Mouse (Mus musculus): ENCODE measurements around the gene Ildr1.

The Ildr1 gene

GRCm38 (mm10) chr16:36693818-36694413, at the start of gene Ildr1:
Gene Ildr1 (plus strand): TSS chr16:36693978.
- peak; percentile 70 for DNase-seq

- DNase-seq = no peak
These were observed 48.7 kb upstream of the Ildr1 start for GRCm38 (mm10) chr16:36645124-36645523.

DNA sequence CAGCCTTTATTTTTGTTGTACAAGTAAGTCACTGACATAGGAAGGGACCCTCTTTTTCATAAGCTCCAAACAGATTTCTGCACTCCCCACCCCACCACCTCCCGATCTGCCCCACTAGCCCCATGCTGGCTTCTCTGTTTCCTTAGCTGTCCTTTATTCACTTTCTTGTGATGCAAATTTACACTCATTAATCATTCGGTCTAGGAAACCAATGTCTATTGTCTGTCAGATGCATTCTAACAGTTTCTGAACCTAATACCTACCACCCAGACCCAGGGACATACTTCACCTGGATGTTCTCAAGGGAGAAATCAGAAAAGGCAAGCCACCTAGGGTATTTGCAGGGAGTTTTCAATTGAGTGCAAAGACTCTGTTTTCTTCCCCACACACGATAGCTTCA, 44.5 kb upstream of the Ildr1 start:
- DNase-seq = no peak

- no peak for DNase-seq
These were observed 43.3 kb upstream of the Ildr1 start for GRCm38 (mm10) chr16:36650511-36650910.

DNA sequence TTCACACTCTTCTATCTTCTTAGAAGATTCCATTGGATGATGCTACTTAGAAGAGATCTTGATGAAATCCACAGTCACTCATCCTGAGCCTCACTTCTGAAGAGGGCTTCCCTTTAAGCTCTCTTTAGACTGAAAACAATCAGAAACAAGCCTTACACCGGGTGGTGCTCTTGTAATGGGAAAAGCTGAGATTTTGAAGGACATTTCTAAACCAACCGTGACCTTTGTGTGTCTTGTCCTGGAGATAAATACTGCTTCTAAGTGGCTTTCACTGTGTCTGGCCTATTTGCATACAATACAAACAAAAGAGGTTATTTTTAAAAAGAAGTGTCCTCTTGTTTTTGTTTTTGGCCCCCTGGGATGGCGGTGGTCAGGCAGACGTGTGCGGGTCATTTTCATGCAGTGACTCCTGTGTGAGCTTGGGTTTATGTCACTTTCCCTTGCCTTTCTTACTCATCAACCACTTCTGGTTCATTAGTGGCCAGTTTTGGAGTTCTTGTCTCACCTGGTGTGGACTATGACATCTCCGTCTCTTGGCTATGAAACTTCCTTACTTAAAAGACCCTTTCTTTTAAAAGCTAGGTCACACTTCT, 42.5 kb upstream of the Ildr1 start:
- DNase-seq = no peak

GRCm38 (mm10) chr16:36655199-36655598, 38.6 kb upstream of the Ildr1 start:
- no peak for DNase-seq

- DNase-seq = no peak
These were observed 37.9 kb upstream of the Ildr1 start for GRCm38 (mm10) chr16:36655910-36656309.

DNA sequence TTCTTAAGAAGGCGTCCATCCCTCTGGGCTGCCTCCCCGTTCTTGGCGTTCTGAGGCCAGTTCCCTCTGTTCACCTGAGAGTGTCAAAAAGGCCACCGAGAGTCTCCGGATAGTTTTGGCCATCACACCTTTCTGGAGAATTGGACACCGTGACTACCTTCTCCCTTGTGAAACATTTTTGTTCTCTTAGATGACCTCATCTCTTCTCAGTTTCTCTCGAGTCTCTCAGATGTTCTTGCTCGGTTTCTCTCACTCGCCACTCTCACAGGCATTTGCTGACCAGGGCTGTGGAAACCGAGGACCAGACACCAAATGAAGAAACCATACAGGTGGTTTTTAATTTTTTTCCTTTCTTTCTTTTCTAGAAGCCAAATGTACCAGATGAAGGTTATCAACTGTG, 32.4 kb upstream of the Ildr1 start:
- no peak for DNase-seq

DNA sequence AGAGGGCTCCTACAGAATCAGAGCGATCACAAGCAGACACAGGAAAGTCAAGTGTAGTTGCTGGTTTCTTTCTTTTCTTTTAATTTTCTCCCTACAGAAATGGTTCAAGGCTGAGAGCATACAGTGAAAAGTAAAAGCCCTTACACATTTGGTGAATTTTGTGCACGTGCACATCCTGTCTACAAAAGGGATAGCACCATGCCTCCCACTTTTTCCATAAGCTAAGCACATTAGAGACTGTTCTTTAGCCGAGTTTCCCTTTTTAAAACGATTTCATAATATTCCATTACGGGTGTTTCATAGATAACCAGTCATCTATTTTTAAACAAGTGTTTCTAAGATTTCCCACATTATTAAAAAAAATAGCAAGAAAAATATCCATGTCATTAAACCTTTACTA, 30.3 kb upstream of the Ildr1 start:
- no peak for DNase-seq

GRCm38 (mm10) chr16:36665782-36666181, 28.0 kb upstream of the Ildr1 start, which contains the start of gene Cd86:
Gene Cd86 (minus strand): TSS chr16:36666081.
- no peak for DNase-seq

DNA sequence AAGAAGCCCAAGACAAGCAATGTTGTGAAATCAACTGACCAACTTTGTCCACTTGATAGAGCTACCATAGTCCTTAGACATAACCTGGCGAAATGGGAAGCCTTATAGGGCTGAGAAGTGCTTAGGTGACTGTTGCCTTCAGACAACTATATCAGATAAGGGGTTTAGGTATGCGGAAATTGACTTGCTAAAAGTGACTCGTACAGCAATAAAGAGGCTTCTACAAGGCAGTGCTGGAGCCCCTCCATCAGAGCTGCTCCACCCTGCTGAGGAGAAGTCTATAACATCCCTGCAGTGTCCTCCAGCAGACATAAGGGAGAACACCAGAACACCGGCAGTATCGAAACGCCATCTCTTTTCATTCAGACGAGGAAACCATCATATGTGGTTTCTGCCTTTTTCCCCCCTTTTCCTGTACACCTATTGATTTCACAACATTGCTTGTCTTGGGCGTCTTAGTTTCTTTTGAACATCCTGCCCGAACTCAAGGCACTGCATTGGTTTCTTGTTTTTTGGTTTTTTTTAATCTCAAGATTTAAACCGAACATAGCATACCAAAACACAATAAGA, 27.2 kb upstream of the Ildr1 start:
- DNase-seq = no peak

- no peak for DNase-seq
These were observed 23.2 kb upstream of the Ildr1 start for GRCm38 (mm10) chr16:36670590-36670989.

DNA sequence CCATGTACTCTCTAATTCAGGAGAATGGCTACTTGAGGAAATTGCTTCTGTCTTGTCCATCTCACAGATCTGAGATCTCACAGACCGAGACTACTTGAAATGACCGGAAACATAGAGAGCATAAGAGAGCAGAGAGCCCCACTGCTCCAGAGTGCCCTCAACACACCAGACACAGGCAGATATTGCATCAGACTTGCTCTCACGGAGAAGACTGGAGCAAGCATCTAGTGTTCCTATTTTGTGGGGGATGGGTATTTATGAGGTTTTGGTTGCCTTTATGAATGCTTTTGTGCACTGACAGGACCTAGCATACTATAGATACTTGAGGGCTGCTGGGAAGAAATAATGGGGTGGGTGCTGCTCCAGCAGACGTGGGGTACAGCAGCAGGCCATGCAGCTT, 20.6 kb upstream of the Ildr1 start:
- DNase-seq = no peak

DNA sequence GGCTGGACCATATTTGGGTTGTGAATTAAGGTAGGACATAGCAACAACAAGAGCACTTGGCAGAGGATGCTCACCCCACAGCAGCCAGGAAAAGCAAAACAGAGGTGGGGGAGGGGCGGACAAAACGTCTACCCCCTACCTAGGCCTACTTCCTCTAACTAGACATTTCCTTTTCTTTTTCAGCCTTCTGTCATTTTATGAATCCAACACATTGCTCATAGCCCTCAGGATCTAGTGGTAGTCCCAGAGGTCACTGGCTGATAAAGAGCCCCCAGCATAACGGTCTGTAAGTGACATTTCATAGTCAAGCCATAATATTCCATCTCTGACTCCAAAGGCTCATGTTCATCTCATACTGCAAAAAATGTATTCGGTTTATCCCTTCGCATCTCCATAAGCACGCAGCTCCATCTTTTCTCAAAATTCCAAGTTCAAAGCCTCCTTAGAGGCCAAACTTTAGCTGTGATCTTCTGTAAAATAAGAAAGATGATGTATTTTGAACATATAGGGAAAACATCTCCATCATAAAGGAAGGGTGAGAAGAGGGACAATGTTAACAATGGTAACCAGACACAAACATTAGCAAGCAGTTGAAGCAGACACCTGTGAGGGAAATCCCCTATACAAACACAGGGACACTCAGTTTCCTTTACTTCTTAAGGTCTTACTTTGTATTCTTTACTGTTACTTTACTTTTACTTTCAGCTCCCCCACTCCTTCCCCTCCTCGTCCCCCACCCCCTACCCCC, 19.1 kb upstream of the Ildr1 start:
- no peak for DNase-seq

GRCm38 (mm10) chr16:36675304-36675703, 18.5 kb upstream of the Ildr1 start:
- DNase-seq = no peak

GRCm38 (mm10) chr16:36675902-36676301, 17.9 kb upstream of the Ildr1 start:
- no peak for DNase-seq

- no peak for DNase-seq
These were observed 11.9 kb upstream of the Ildr1 start for GRCm38 (mm10) chr16:36681829-36682228.

DNA sequence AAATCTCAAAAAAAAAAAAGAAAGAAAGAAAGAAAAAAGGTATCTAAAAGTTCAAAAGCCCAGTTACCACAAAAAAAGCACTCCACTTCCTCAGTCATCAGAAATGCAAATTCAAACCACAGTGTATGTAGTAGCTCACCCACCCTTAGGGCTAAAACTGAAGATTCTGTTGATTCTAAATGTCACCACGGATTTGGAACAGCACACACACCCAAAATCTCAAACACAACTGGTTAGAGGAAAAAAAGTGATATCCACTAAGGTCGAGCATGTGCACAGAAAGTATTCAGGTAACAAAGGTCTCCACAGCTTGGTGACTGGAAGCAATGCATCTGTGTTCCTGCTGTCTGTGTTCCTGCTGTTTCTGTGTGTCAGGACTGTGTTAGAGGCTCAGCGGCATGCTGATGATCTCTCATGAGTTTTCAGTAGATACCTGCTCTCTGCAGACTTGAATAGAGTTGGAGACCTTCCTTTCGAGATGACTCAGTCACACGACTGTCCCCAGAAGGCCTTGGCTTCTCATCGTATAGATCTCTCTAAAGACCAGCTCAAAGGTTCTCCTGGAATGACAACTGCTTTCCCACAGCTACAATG, 9.4 kb upstream of the Ildr1 start:
- DNase-seq = no peak

DNA sequence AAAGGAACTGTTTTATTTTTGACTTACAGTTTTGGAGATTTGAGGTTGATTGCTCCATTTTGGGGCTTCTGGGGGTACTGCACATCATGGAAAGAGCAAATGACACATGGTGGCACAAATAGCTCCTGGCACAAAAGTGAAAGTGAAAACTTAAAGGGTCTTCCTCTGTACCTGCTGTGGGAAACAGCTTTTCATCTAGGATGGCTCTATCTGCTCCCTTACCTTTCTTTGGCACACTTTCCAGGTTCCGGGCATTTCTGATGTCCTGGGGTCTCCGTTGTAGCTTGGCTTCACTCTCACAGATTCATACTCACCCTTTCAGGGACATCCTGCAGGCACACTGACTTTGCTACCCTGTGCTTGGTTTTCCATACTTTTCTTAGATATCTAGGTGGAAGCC, 5.7 kb upstream of the Ildr1 start:
- DNase-seq = no peak

GRCm38 (mm10) chr16:36691484-36691883, 2.3 kb upstream of the Ildr1 start:
- no peak for DNase-seq

DNA sequence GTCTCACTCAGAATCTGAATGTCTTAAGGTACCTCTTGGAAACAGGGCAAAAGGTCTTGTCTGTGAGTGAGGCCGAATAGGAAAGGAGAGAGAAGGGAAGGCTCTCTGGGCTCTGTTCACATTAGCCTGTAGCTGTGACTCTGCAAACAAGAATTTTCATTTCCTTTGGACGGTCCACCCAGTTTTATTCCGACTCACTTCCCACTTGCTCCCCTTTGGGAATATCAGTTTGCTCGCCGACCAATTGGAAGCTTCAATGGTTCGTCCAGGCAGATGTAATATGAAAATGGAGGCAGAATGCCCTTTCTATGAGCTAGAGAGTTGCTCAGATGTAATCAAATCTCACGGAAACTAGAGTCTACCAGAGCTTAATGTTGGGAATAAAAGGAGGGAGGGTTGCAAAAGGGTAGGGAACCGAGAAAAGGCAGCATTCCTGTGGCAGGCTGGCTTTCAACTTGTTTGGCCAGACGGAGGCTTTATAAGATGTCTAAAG, 1.1 kb downstream of the Ildr1 start:
- DNase-seq = no peak

DNA sequence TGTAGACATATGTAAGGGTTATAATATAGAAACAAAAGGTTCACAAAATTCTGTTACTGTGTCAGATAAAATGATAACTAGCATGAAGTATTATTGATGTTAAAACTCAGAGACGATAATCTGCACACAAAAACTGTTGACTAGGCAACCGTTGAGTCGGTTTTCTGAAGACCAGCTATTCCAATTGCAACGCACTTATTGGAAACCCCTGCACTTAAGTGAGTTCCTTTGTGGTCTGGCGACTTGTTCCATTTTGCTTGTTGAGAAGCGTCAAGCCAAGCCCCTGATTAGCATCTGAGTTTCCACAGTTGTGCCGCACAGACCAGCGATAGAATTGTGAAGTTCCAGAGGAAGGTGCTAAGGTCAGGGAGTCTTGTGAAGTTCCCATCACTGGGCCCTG, 3.6 kb downstream of the Ildr1 start:
- DNase-seq = no peak

DNA sequence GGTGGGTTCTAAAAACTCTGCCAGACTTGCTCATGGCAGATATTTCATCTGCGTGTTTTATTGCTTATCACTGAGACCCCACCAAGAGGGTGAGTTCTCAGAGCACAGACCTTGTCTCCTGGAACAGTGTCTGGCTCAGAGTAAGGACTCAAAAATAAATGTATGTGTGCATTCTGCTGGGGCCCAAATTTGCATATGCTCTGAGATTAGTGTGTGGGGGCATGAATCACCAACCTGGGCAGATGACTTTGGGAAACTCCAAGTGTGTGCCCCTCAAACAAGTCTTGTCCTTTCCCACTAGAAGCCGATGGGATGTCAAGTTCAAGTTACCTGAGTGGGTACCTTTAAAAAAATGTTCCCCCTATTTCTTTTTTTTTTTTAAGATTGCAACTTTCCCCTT, 6.7 kb downstream of the Ildr1 start:
- no peak for DNase-seq
